Mouse (Mus musculus) kidney, postnatal 14 days (tissue): ENCODE measurements around the gene Ptgr2.
"Not testable (repeated sequence)": the region's sequence is repeated elsewhere in the genome, so short reads cannot be mapped to it uniquely, and the experiment has no call there.

Experiments used
- DNase-seq: peaks from one replicate; pipeline ENCODE4 v3.0.0; 2022; ENCODE audit warnings: mixed read lengths

Ptgr2 gene

DNA sequence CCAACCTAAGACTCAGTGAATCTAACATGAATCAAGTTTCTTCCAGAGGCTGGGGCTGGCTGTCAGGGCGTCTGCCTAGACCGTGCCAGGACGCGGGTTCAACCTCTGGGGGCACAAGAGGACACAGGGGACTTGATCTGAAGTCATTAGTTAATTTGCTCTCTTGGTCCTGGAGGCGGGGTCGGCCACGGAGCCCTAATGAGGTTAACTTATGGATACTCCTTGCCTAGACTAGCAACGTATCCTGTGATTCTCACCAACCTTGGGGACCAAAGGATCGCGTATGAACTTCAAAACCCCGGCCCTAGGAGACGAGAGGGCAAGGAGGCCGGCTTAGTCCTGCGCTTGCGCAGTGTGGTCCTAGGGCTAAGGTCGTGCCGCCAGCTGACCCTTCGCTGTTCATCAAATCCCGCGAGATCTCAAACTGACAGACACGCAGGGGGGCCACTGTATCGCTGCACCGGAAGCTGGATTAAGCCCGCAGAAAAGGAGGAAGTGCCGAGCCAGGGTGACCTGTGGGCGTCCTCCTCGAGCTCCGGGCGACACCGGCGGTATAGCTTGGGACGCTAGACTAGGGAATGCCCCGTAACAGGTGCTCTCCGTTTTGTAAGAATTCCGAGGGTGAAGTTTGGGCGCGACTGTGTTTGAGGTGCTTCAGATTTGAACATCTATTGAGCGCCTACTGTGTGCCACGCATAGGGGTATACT lies at the start of gene Ptgr2:
Gene Ptgr2 (plus strand): TSS at position 348 of the 708 bp plus-strand sequence.
- peak; percentile 96 for DNase-seq

DNA sequence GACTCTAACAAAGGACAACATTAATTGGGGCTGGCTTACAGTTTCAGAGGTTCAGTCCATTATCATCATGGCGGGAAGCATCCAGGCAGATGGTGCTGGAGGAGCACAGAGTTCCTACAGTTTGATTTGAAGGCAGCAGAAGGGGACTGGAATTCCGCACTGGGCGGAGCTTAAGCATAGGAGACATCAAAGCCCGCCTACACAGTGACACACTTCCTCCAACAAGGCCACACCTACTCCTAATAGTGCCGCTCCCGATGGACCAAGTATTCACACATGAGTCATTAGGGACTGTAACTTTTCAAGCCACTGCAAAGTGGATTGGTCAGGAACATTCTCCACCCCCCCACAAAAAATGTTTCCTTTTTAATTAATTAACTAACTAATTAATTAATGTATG lies 49.5 kb upstream of the Ptgr2 start:
- DNase-seq, result no peak

DNA sequence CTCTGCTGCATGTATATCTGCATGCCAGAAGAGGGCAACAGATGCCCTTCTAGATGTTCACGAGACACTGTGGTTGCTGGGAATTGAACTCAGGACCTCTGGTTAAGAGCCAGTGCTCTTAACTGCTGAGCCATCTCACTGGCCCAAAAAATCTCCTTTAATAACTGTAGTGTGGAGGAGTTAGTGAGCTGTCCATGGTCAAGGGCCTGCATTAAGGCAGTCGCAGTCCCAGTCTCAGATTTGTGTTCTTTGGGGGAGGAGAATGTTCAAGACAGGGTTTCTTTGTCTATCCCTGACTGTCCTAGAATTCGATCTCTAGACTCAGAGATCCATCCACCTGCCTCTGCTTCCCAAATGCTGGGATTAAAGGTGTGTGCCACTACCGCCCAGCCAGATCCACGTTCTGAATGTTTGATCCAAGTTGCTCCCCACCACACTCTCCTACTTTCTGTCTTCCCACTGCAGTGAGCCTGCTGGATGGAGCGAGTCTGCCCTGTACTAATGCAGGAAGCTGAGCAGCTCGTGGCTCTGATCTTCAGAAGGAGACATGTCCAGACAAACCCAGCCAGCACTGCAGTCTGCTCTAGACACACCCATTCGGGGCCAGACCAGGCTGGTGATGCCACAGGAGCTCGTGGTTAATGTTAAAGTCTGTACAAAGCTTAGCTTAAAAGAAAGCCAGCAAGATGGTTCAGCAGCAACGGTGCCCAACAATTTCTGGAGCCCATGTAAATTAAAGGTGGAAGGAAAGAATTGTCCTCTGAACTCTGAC lies 48.9 kb upstream of the Ptgr2 start:
- no peak for DNase-seq

DNA sequence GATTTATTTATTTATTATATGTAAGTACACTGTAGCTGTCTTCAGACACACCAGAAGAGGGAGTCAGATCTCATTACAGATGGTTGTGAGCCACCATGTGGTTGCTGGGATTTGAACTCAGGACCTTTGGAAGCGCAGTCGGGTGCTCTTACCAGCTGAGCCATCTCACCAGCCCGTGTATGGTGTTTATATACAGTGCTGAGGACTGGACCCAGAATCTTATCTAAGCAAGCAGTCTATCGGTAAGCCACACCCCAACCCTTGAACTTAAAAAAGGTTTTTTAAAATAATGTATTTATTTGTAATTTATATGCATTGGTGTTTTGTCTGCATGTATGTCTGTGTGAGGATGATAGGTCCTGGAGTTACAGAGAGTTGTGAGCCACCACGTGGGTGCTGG lies 48.0 kb upstream of the Ptgr2 start:
- not testable (repeated sequence) for DNase-seq

DNA sequence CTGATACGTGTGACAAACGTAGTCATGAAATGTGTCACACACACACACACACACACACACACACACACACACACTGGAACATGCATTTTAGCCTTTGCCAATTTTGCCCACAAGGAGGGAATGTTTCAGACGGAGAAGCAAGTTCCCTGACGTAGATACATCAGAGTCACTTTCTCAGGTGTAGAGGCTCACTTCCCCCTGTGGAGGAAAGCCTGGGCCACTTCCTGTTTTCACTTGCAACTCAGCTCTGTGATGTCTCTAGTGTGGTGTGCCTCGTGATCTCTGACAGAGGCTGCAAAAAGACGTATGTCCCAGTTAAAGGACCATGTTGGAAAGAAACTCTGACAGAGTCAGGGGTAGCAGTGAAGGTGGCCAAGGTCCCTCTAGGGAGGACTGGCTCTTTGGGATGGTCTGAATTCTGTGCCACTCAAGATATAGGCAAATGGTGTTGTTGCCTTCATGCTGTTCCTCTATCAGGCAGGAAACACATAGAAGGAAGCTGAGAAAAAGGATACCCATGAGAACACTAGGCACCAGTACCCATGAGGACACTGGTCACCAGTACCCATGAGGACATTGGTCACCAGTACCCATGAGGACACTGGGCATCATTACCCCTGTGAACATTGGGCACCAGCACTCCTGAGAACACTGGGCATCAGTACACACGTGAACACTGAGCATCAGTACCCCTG lies 41.8 kb upstream of the Ptgr2 start:
- no peak for DNase-seq

DNA sequence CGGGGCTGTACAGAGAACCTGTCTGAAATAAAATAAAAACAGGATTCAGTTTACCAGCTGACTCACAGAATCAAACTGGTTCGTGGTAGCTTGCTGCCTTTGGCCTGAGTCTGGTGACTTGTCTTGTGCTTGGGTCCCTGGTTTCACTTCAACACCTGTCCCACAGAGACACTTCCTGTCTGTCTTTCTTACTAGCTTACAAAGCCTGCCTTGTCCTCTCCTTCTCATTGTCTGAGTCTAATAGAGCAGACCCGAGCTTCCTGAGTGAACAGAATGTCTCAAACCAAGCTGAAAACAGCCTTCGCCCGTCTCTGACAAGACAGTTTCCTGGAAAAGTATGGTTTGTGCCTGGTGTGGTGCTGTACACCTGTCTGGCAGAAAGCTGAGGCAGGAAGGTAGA lies 39.3 kb upstream of the Ptgr2 start:
- DNase-seq, result no peak

DNA sequence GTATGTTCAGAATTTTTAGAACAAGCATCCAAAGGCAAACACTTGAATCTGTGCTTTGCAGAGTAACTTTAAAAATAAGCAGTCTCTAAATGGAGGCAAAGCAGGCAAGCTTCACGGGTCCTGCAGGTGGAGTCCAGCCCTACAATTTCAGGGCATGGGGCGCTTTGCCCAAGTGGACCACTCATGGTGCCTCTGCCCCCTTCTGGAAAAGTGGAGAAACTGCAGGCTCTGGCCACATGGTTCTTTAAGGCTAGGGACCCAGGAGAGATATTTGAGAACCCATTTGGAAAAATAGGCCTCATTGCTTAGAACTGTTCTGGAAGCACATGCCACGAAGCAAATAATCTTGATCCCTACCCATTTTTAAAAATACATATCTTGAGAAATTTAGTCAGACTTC lies 35.8 kb upstream of the Ptgr2 start:
- peak; percentile 82 for DNase-seq

DNA sequence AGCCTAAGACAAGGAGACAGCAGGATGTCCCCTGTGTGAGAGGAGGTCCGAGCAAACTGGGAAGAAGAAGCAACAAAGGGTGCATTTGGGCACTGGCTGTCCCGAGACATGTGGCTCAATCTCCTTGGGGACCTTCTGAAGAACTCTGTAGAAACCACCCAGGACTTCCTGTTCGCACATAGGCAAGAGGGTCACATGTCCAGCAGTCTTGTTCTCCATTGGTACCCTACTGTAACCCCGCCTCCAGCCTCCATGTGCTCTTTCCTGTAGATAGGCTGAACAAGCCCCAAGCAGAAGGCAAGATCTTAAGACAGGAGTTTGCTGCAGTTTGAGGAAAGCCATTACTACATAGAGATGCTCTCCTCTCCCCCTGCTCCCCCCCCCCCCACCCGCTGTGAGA lies 32.2 kb upstream of the Ptgr2 start:
- DNase-seq, result no peak

DNA sequence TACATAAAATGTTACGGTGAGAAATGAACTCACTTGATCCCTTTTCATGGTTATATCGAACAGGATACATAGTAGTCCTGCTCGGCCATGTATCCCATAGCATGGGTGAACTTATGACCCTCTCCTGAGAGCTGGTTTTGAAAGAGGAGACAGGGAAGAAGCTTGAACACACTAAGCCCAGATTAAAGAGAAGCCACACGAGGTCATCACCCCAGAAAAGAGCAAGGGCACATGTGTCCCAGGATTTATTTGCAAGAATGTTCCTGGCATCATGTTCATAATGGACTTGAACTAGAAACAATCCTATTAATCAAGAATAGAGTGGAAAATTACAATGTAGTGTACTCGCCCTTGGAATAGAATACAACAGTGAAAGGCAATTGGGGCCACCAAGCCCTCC lies 30.1 kb upstream of the Ptgr2 start:
- no peak for DNase-seq

DNA sequence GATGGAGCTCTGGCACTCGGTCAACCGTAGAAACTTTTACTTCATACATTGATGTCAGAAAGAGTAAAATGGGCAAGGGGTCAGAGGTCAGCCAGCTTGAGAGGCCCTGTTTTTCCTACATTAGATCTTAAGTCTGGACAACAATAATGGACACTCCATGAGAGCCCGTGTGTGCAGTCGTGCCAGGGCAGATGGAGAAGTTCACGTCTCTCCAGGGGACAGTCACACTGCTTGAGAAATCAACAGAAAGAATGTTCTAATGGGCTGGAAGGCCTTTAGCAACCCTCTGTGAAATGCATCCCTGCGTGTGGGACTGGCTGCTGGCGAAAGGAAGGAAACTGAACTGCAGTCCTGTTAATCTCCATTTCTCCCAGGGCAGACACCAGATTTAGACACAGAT lies 24.7 kb upstream of the Ptgr2 start:
- DNase-seq, result no peak

DNA sequence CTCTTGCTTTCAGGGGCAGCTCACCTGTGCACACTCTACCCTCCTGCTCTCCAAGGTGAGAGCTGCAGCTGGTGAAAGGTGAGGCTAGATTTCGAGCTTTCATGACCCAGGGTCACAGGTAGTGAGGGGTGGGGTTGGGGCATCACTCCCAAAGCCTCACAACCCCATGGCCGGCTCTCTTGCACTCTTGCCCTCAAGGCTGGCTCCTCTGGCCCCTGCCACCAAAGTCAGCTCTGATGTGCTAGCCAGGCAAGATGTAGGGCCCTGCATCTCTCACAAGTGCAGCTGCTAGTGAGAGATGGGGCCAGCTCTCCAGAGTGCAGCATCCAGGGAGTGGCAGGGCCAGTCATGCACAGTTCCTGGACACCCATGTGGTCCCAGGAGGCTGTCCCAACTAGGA lies 17.8 kb upstream of the Ptgr2 start:
- DNase-seq, result no peak

DNA sequence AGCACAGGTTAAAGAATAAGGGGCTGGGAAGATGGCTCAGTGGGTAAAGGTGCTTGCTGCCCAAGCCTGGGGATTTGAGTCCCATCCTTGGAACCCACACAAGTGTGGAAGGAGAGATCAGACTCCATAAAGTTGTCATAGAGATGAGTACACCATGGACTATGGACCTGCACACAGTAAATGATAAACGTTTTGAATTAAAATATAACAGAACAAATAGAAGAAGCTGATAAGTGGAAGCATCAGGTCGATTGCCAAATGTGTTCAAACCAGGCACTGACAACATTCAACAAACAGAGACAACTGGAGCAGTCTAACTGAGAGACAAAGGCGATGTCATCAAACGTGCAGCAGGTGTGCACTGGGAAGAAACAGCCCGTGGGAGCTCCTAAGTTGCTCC lies 11.7 kb upstream of the Ptgr2 start:
- peak; percentile 19 for DNase-seq

DNA sequence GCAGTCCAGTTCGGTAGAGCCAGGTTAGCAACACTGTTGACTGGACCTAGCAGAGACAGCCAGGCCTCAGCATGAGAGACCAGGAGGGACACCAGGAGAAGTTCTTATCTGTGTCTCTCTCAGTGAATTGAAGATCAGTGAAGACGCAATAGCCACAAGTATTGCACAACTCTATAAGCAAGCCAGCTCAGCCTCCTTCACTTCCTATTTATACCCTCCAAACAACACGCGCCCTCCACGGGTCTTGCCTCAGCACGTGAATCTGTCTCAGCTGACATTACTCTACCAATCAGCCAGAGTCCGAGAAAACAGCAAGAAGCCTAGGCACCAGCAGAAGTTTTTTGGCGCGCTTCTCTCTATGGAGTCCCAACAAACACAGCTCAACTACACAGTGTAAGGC lies 9.7 kb upstream of the Ptgr2 start:
- DNase-seq, result no peak

DNA sequence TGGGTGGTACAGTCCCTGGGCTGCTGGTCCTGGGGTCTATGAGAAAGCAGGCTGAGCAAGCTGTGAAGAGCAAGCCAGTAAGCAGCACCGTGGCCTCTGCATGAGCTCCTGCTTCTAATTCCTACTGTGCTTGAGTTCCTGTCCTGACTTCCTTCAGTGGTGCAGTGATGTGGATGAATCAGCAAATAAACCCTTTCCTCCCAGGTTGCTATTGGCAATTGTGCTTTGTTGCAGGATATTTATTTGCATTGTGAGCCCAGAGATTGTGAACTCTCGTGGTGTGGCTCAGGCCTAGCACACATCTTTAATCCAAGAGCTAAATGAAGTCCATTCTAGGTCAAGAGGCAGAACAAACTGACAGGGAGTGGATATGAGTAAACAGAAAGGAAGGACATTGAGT lies 8.7 kb upstream of the Ptgr2 start:
- no peak for DNase-seq

DNA sequence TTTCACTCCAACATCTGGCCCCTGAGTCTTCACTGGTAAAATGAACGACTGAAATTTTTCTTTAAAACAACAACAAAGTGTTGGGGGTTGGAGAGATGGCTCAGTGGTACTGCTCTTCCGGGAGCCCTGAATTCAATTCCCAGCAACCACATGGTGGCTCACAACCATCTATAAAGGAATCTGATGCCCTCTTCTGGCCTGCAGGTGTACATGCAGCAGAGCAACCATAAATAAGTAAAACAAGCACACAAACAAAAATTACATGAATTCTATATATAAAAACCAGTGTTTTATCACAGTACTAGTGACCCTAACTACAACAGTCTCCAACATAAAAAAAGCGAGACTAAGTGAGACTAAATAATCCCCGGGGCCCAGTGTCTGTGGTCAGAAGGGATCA lies 8.2 kb upstream of the Ptgr2 start:
- no peak for DNase-seq

DNA sequence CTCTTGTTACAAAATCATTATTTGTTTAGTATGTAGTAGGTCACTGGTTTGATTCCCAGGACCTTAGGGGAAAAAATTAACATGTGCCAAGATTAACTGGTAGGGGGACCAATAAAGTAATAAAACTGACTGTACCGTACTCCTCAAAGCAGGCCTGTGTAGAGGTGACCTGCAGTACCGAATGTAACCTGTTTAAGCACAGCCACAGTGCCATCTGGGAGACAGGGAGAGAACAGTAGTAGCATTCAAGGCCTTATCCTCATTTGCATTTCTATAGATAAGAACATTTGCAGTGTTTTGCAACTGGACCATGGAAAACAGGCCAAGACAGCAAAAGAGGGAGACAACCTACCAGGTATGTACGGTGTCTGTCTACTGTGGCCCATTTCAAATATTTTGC lies 7.2 kb upstream of the Ptgr2 start:
- no peak for DNase-seq

DNA sequence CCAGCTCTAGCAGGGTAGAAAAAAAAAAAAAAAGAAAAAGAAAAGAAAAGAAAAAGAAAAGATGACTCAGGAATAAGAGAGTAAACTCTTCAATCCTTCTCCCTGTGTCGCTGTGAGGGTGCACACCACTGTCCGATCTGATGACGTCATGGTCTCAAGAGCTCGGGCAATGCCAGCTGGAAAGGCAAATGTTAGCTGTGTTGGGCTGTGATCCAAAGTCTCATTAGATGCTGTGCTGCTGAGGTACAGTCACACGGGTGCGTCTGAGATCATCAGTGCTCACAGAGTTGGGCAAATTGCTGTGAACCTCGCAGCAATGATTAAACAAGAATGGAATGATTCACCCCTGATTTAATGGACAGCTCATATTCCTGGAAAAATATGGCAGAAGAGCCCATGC lies 6.1 kb upstream of the Ptgr2 start:
- DNase-seq, result peak; percentile 38

DNA sequence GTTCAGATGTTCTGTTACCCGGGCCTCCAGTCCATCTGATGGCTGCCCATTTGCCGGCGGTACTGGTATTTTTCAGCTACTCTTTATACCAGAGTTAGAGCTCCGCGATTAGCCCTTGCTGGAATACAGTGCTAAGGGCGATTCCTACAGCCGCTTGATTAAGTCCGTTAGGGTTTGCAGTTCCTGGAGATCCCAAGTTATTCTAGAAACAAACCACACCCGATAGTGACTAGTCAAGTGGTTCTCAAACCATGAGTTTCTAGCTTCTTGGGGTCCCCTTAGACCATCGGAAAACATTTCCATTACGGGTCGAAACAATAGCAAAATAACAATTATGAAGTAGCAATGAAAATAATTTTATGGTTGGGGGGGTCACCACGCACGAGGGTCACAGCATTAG lies 641 bp upstream of the Ptgr2 start:
- no peak for DNase-seq

DNA sequence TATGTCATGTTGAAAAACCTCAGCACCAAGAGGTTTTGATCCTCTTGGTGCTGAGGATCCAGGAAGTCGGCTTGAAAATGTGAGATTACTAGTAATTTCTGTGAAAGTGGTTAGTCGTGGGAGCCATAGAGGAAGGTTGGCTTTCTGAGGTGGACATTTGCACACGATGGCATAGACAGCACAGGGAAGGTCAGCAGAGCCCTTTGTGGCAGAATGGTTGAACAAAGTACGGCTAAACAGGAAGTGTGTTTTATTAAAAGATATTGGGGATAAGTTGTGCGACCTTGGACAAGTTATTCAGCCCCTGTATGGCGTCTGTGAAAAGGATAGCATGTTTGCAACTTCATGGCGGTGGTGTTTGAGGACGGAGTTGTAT lies 549 bp downstream of the Ptgr2 start:
- DNase-seq, result no peak

DNA sequence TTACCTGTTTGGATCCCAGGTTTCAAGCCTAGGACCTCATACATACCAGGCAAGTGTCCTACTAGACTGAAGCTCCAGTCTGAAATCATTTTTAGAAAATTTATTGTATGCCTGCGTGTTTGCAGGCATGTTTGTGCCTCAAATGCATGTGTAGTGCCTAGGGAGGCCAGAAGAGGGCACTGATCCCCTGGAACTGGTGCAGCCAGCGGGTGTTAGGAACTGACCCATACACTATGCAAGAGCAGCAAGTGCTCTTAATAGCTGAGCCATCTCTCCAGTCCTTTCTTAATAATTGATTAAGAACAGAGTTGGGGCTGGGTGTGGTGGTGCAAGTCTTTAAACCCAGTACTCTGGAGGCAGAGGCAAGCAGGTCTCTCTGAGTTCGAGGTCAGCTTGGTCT lies 3.4 kb downstream of the Ptgr2 start:
- DNase-seq, result peak; percentile 52

DNA sequence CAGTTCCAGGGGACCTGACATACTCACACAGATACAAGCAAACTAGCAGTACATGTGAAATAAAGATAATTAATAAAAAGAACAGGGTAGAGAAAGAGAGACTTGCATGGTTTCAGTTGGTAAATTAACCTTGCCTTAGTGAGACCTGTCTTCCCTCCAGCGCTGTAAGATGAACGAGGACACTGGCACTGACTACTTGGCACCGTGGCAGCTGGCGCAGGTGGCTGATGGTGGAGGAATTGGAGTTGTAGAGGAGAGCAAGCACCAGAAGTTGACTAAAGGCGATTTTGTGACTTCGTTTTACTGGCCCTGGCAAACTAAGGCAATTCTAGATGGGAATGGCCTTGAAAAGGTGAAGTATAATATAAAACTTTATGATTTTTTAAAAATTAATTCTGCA lies 12.8 kb downstream of the Ptgr2 start:
- DNase-seq, result no peak

DNA sequence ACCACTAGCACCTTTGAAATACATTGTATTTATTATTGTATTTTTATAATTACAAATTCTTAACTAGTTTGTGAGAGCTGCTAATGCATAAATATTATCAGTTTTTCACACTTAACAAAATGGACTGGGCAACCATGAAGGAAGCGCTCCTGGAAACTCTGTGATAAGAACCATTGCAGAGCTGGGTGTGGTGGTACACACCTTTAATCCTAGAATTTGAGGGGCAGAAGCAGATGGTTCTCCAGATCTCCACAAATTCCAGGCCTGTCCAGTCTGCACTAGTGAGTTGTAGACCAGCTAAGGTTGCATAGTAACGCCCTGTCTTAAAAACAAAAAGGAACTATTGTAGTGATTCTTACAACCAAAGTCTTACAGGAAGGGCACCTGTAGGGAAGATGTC lies 14.2 kb downstream of the Ptgr2 start:
- no peak for DNase-seq

DNA sequence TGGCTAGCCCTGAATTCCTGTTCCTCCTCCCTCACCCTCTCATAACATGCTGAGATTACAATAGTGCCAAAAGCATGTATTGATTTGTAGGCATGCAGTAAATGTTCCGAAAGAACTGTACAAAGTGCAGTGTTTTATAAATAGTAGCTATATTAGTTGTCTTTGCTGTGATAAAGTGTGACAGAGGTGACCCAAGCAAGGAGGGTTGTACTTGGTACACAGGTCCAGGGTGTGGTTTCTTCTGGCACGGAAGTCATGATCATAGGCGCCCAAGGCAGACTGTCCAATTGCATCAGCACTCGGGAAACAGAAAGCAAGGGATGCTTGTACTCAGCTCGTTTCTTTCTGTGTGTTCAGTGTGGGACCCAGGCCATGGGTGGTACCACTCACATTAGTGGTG lies 19.1 kb downstream of the Ptgr2 start:
- no peak for DNase-seq

DNA sequence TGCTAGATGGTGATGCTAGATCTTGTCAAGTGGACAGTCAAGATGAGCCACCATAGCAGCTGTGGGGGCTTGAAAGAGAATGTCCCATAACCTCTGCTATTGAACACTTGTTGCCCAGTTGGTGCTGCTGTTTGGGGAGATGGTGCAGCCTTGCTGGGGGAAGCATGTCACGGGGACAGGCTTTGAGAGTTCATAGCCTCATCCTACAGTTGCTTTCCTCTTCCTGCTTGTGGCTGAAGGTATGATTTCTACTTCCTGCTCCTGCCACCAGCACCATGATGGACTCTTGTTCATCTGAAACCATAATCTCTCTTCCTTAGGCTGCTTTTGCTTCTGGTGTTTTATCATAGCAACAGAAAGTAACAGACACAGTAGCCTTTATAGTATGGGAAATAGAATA lies 19.5 kb downstream of the Ptgr2 start:
- DNase-seq, result no peak
